Mouse (Mus musculus) lung, postnatal 4 days (tissue): ENCODE data around the gene Defb35.
"Not testable (repeated sequence)": the region's sequence is repeated elsewhere in the genome, so short reads cannot be mapped to it uniquely, and the experiment has no call there.

Experiments
- DNase-seq, 2 experiments: peaks; one replicate each; pipeline ENCODE4 v3.0.0; 2021

Defb35 gene

GRCm38 (mm10) chr8:21938052-21938451 is at the start of gene Defb35:
TSS of gene Defb35 (plus strand) at chr8:21938352.
- not testable (repeated sequence) for DNase-seq

- not testable (repeated sequence) for DNase-seq
These were observed 31.9 kb upstream of the Defb35 start, which contains the start of gene Defb11 for GRCm38 (mm10) chr8:21906290-21906689. TSS of gene Defb11 (minus strand) at chr8:21906412.

GRCm38 (mm10) chr8:21911931-21912330 is 26.2 kb upstream of the Defb35 start:
- DNase-seq, result no peak

- DNase-seq, result no peak
These were observed 25.6 kb upstream of the Defb35 start for GRCm38 (mm10) chr8:21912554-21912953.

DNA sequence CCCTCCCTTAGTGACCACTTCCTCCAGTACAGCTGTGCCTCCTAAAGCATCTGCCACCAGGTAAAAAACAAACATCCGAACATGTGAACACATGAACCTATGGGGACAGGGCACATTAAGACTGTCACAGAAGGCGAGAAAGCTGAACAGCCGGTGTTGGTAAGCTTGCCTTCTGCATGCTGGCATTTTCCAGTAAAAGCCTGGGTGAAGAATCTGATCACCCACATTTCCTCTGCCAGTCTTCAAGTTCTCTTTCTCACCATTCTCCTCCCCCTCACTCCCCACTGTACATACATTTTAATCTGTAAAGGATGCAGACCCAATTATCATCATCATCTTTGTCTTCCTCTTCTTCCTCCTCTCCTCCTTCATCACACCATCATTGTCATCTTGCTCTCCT is 22.5 kb upstream of the Defb35 start:
- no peak for DNase-seq

- DNase-seq, result not testable (repeated sequence)
These were observed 7.4 kb upstream of the Defb35 start for GRCm38 (mm10) chr8:21930754-21931153.

DNA sequence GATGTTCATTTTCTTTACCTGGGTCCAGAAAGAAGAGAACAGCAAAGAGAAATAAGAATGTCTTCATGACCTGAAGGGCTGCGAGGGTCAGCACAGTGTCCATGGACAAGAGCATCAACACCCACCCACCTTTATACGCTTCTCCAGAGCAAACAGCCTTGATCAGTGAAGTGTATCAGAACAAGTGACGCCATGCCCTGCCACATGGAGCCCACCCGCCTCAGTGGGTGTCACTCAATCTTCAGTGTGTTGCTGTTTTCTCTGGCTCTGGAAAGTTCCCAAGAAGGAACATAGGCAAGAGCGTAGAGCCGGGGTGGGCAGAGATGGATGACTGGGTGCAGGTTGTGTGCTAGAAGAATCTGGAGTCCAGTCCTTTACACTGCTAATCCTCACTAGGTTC is 5.5 kb upstream of the Defb35 start, which contains the start of gene Defb15:
Defb15 (minus strand) TSS at position 101 of the 400 bp plus-strand sequence.
- DNase-seq, result no peak

DNA sequence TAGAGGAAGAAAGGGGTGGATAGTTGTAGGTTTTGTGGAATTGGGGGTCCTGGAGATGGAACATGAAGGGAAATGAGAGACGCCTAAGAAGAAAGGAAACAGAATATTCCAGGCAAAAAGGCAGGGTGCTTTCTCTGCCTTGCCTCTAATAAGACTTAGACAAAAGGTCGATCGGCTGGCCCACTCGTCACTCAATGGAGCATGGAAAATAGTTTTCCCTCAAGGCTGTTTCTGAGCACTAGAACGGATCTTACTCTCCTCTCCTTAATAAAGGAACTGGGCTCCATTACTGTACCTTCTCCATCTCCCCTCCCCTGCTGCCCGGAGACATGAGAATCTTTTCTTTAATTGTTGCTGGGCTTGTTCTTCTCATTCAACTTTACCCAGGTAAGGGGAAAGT is 8.3 kb downstream of the Defb35 start, which contains the start of gene Defb13:
Defb13 (plus strand) TSS at position 301 of the 400 bp plus-strand sequence.
- no peak for DNase-seq

GRCm38 (mm10) chr8:21947311-21948017 is 9.3 kb downstream of the Defb35 start:
- DNase-seq, result no peak

DNA sequence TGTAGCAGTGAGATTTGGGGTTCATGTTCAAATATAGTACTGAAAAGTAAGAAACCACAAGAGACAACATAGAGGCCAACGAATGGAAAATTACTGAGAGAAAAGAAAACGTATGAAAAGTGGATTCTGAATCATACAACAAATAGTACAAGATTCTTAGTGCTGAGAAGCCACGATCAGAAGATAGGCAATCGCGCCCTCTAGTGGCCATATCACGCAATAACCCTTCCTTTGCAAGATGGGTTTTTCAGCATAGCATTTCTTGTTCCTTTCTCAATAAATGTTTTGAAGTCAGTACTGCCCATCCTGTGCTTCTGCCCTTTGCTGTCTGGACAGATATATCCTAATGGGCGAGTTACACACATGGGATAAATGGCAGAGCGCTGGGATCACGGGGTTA is 17.2 kb downstream of the Defb35 start:
- peak in 1 of 2 experiments; percentile 12 for DNase-seq

GRCm38 (mm10) chr8:21956336-21956735 is 18.2 kb downstream of the Defb35 start:
- no peak for DNase-seq

- no peak for DNase-seq
These were observed 20.3 kb downstream of the Defb35 start, which contains the start of gene Fam90a1a for GRCm38 (mm10) chr8:21958414-21958813. TSS of gene Fam90a1a (plus strand) at chr8:21958714.

GRCm38 (mm10) chr8:21966646-21967045 is 28.5 kb downstream of the Defb35 start:
- no peak for DNase-seq

GRCm38 (mm10) chr8:21969475-21969874 is 31.3 kb downstream of the Defb35 start, which contains the start of gene Ccdc70:
TSS of gene Ccdc70 (plus strand) at chr8:21969775.
- DNase-seq, result no peak

DNA sequence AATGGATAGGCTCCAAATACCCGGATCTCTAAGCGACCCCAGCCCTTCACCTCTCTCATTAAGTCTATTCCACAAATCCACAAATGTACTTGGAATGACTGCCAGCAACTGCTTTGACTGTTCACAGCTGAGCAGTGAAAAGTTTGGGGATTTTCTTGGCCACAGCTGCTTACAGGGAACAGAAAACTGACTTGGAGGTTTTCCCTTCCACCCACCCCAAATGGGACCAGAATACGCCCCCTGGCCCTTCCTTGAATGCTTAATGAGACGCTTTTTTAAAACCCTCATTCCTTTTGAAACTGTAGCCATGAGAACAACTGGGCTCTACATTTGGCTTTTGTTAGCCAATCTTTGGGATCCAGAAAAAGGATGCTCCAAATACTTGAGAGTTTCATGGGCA is 40.0 kb downstream of the Defb35 start:
- no peak for DNase-seq

DNA sequence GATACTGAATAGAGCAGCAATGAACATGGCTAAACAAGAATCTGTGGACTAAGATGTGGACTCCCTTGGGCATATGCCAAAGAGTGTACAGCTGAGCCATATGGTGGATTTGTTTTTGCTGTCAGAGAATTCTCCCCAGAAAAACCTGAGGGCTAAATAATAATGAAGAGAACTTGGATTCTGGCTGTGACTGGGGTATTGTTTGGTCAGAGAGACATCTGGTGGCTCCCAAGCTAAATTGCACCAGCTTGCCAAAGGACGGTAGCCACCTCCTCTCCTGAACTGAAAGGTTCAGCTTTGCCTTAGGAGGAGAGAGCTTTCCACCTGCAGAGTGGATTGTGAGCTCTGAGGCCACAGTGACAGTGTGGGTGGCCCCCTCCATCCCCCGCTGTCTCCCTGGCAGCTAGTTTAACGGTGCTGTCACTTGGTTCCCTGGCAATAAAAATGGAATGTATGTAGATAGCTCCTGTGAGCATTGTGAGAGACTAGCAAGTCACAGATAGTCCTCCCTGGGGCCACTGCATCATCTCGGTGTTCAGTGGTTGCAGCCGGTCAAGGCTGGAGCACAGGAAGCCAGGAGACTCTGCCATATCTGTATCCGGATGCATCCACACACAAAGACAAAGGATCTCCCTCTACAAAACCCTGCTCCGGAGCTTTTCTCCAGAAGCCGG is 43.6 kb downstream of the Defb35 start:
- DNase-seq, result no peak
